Mouse (Mus musculus): ENCODE measurements around the gene Gm8138. TPM values are rescaled to one million over a fixed set of nuclear protein-coding genes. Genes with fewer than 3 reads are reported as not detected.
"Not testable (repeated sequence)": the region's sequence is repeated elsewhere in the genome, so short reads cannot be mapped to it uniquely, and the experiment has no call there.

Gene Gm8138
- not detected for total RNA-seq (2021)

GRCm38 (mm10) chr14:43416250-43416649 is at the start of gene Gm8138:
Gene Gm8138 (minus strand): TSS chr14:43416350.
- not testable (repeated sequence) for DNase-seq

- DNase-seq, result not testable (repeated sequence)
Measured at GRCm38 (mm10) chr14:43361713-43362112, 54.4 kb downstream of the Gm8138 start.

Other genes with a start within 250 kb of the Gm8138 start
- under 1 TPM in 1 of 2 experiments, not detected in 1; 0.47 TPM for gene Gm7233, start 236.5 kb downstream of the Gm8138 start, total RNA-seq (2021)
- not detected for gene Gm8122, start 181.0 kb downstream of the Gm8138 start, total RNA-seq (2021)
- gene Gm8126, start 157.7 kb downstream of the Gm8138 start, total RNA-seq (2021), result under 1 TPM; 0.20 TPM
- gene Gm9732, start 141.3 kb downstream of the Gm8138 start, total RNA-seq (2021), result not detected
- not detected for gene Gm8127, start 122.5 kb downstream of the Gm8138 start, total RNA-seq (2021)
- not detected for gene 1700001F09Rik, start 68.5 kb downstream of the Gm8138 start, total RNA-seq (2021)
- gene Gm5799, start 127.2 kb upstream of the Gm8138 start, total RNA-seq (2021), result not detected
- gene Gm17654, start 162.8 kb upstream of the Gm8138 start, total RNA-seq (2021), result not detected
- not detected for gene Gm10375, start 191.7 kb upstream of the Gm8138 start, total RNA-seq (2021)